Mouse (Mus musculus) thymus, postnatal 14 days (tissue): ENCODE results near the gene Arhgef2.

Experiments
- DNase-seq: peaks from one replicate; pipeline ENCODE4 v3.0.0; 2021

The Arhgef2 gene

GRCm38 (mm10) chr3:88684980-88685941 lies 79.5 kb downstream of the Arhgef2 start, which contains the start of gene Khdc4:
TSS of gene Khdc4 (plus strand) at chr3:88685803.
- DNase-seq = peak; percentile 96

- DNase-seq = peak; percentile 58
These were observed 80.2 kb downstream of the Arhgef2 start for GRCm38 (mm10) chr3:88685958-88686451.

DNA sequence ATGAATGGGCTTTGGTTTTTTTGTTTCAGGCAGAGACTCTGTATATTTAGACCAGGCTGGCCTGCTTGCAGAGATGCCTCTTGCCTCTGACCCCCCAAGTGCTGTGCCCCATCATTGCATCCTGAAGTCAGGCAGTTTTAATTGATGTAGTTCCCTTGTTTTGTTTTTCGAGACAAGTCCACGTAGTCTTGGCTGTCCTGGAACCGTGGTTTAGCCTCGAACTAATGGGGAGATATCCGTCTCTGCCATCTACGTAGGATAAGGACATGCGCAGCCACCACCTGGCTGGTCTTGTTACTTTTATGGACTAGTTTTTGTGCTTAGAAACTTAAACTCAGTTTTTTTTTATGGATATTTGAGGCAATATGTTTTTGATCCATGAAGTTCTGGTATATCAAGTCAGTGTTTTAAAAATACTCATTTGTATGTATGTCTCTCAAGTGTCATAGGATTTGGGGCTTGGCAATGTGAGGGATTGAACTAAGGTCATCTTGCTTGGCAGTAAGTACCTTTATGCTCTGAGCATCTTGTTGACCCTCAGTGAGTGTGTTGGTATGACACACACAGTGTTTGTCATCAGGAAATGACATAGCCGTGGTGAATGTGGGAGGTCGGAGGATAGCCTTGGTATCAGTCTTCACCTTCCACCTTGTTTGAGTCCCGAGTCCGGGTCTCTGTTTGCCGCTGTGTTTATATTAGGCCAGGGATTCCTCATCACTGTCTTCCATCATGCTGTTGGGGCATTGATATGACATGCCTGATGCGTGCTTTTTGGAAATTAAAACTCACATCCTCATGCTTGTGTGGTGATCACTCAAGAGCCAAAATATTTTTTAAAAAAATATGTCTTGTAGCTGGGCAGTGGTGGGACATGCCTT lies 81.2 kb downstream of the Arhgef2 start:
- no peak for DNase-seq

DNA sequence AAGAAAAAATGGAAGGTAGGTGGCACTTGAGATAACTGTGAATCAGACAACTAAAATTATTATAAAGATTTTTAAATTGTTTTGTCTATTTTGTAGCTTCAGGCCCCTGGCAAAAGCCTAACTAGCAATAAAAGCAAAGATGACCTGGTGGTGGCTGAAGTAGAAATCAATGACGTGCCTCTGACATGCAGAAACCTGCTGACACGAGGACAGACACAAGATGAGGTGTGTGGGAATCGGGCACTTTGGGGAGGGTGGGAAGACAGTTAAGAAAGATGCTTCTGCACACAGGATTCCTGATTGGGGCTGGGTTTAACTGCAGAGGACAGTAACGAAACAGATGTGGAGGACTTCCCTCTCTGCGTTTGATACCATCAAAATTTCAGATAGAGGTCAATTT lies 83.3 kb downstream of the Arhgef2 start:
- no peak for DNase-seq

DNA sequence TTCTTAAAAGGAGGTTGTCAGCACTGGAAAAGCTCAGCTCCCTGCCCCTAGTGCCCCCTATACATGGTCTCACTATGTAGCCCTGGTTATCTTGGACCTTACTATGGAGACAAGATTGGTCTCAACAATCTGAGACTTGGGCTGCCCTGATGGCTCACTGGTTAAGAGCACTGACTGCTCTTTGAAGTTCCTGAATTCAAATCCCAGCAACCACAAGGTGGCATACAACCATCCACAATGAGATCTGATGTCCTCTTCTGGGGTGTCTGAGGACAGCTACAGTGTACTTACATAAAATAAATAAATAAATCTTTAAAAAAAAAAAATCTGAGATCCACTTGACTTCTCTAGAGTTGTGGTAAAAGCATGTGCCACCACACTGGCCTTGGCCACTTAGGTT lies 89.8 kb downstream of the Arhgef2 start:
- DNase-seq = no peak
